ENCODE assay signal across 29 mouse cellular contexts in the genomic region with DNA sequence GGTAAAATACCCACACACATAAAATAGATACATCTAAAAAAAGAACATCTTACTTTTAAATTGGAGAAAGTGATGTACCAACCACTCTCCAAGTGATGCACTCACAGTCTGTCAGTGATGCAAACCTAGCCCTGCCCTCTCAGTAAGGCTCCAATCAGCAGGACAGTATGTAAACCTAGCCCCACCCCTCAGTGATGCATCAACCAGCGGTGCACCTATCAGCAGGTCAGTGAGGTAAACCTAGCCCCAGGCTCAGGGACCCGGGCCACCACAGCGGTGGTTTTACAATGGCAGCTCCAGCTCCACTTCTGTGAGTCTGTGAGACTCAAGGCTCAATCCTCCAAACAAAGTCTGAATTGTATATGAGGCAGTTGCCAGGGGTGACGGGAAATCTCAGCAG. TPM values are rescaled to one million over a fixed set of nuclear protein-coding genes. Genes with fewer than 3 reads are reported as not detected.
DNase-seq lines count a peak whose midpoint lies in the region; ATAC-seq and TF ChIP-seq lines count a peak whose summit lies in the region.
"Had no signal": no experiment of that assay in that cellular context is flagged by ENCODE, and none has a peak within 500 bp of the region (broad histone marks: within the 10 kb centered on the region; RNA-seq: fewer than 3 reads in every experiment).

No protein-coding gene starts in this region.

- H3K27me3 ChIP-seq in kidney, postnatal 0 days (ENCODE audit: insufficient read depth, low read length) = no peaks in the 10 kb centered on the region
- no peaks in the 10 kb centered on the region for H3K27me3 ChIP-seq in ES-Bruce4 (ENCODE audit: control insufficient read depth, insufficient read depth, low read length, poor library complexity, severe bottlenecking)
- H3K27me3 ChIP-seq in midbrain, embryonic 11.5 days (ENCODE audit: control insufficient read depth, insufficient read depth, low read length) = no peaks in the 10 kb centered on the region
- H3K27me3 ChIP-seq: CH12.LX; forebrain, embryonic 13.5 days; heart, embryonic 12.5 days; heart, embryonic 15.5 days; hindbrain, embryonic 13.5 days; Patski had no signal

- WGBS in kidney, postnatal 0 days = 72% methylated on average over 4 of the region's 4 CpGs
- WGBS in midbrain, embryonic 11.5 days = 69% methylated on average over 4 of the region's 4 CpGs

- H3K27ac ChIP-seq in kidney, postnatal 0 days = no peak overlapping the region
- H3K27ac ChIP-seq in ES-Bruce4 (ENCODE audit: insufficient read depth, low read length) (peak overlapping the region; percentile 46; the same call in 1 of the 2 replicates), ES-E14 (ENCODE audit: insufficient read depth, low read depth, low read length, poor library complexity, severe bottlenecking) (no peak overlapping the region)
- no peak overlapping the region for H3K27ac ChIP-seq in midbrain, embryonic 11.5 days (ENCODE audit: low read depth, low read length)
- H3K27ac ChIP-seq: forebrain, embryonic 10.5 days; forebrain, embryonic 13.5 days; heart, embryonic 15.5 days; hindbrain, embryonic 10.5 days; hindbrain, embryonic 13.5 days had no signal

- no peak for DNase-seq in kidney, postnatal 0 days (ENCODE audit: low spot score)
- DNase-seq in kidney, adult 11 months = no peak
- DNase-seq in ES-E14 (ENCODE audit: low read depth, low spot score) = peak; percentile 26
- DNase-seq in midbrain, embryonic 11.5 days (ENCODE audit: low spot score, missing footprints) = no peak
- DNase-seq: adrenal gland, adult 8-10 months; adrenal gland, postnatal 25 days; B cell, adult 2 months; cerebellum, adult 11-12 months; cerebellum, adult 9-10 months; cerebellum, postnatal 14 days; gastrocnemius, postnatal 10 days; gastrocnemius, postnatal 36 days; heart, postnatal 10 days; heart, postnatal 36 days had no signal

- peaks cover 62% of the 10 kb centered on the region for H3K36me3 ChIP-seq in kidney, postnatal 0 days (ENCODE audit: insufficient read depth, low read length)
- H3K36me3 ChIP-seq in ES-Bruce4 (ENCODE audit: control insufficient read depth, insufficient read depth, low read length, poor library complexity, severe bottlenecking) = peaks cover 16% of the 10 kb centered on the region
- H3K36me3 ChIP-seq in ES-E14 (ENCODE audit: control insufficient read depth, insufficient read depth, low read length, poor library complexity, severe bottlenecking) = peaks cover 35% of the 10 kb centered on the region
- H3K36me3 ChIP-seq in midbrain, embryonic 11.5 days (ENCODE audit: control insufficient read depth, insufficient read depth, low read length) = peaks cover 11% of the 10 kb centered on the region

- TF ChIP-seq CTCF in kidney, postnatal 0 days (IDR thresholded peaks at IDR 0.05; ENCODE audit: low read depth) = no peak
- TF ChIP-seq CTCF in ES-Bruce4 (IDR thresholded peaks at IDR 0.05; ENCODE audit: low read depth, low read length) = no peak

- no peak overlapping the region for H3K4me2 ChIP-seq in kidney, postnatal 0 days (ENCODE audit: low read length)
- no peak overlapping the region for H3K4me2 ChIP-seq in midbrain, embryonic 11.5 days
- H3K4me2 ChIP-seq: forebrain, embryonic 13.5 days; heart, embryonic 12.5 days; heart, embryonic 15.5 days; hindbrain, embryonic 13.5 days had no signal

- no peaks in the 10 kb centered on the region for H3K4me1 ChIP-seq in kidney, postnatal 0 days (replicated peaks; ENCODE audit: insufficient read depth, low read length)
- no peaks in the 10 kb centered on the region for H3K4me1 ChIP-seq in ES-Bruce4 (ENCODE audit: control insufficient read depth, insufficient read depth, low read length)
- no peaks in the 10 kb centered on the region for H3K4me1 ChIP-seq in ES-E14 (ENCODE audit: control insufficient read depth in 2 of 2, insufficient read depth in 2 of 2, low read length in 2 of 2, poor library complexity in 1 of 2)
- H3K4me1 ChIP-seq in midbrain, embryonic 11.5 days (ENCODE audit: control insufficient read depth, insufficient read depth, low read length) = no peaks in the 10 kb centered on the region
- H3K4me1 ChIP-seq: forebrain, embryonic 10.5 days; forebrain, embryonic 13.5 days; heart, embryonic 12.5 days; heart, embryonic 15.5 days; hindbrain, embryonic 10.5 days; hindbrain, embryonic 13.5 days had no signal

- H3K4me3 ChIP-seq in kidney, postnatal 0 days (replicated peaks; ENCODE audit: low read depth, low read length) = no peak overlapping the region
- H3K4me3 ChIP-seq in ES-Bruce4 (ENCODE audit: low read depth, low read length) (no peak overlapping the region), ES-E14 (ENCODE audit: insufficient read depth in 1 of 2, low read depth in 1 of 2, low read length in 2 of 2, poor library complexity in 1 of 2, severe bottlenecking in 1 of 2) (no peak overlapping the region)
- H3K4me3 ChIP-seq in midbrain, embryonic 11.5 days (ENCODE audit: low read depth, low read length) = no peak overlapping the region
- H3K4me3 ChIP-seq: forebrain, embryonic 10.5 days; forebrain, embryonic 13.5 days; heart, embryonic 12.5 days; heart, embryonic 15.5 days; hindbrain, embryonic 10.5 days; hindbrain, embryonic 13.5 days had no signal

- 0 out of 2 replicates have a peak, but pooled peaks have one; percentile 40 for ATAC-seq in kidney, postnatal 0 days (replicated peaks; ENCODE audit: low FRiP score, low read depth)
- ATAC-seq in megakaryocyte-erythroid progenitor cell, adult 5-6 weeks (replicated peaks; ENCODE audit: low FRiP score, low TSS enrichment, poor library complexity, severe bottlenecking) = peak; percentile 73
- no peak for ATAC-seq in megakaryocyte progenitor cell, adult 5-6 weeks (replicated peaks; ENCODE audit: poor library complexity)
- no peak for ATAC-seq in midbrain, embryonic 11.5 days (ENCODE audit: low FRiP score)
- ATAC-seq: activated CD4-positive, CD25-positive, alpha-beta regulatory T cell, adult 4 months; forebrain, embryonic 13.5 days; forebrain, embryonic 16.5 days; hindbrain, embryonic 16.5 days; Patski had no signal

- TF ChIP-seq EP300 in ES-Bruce4 (IDR thresholded peaks at IDR 0.05; ENCODE audit: insufficient read depth, low read depth, low read length) = no peak

- H3K9ac ChIP-seq in kidney, postnatal 0 days (ENCODE audit: low read depth, low read length) = no peak overlapping the region
- no peak overlapping the region for H3K9ac ChIP-seq in ES-Bruce4 (ENCODE audit: low read depth, poor library complexity, severe bottlenecking)
- no peak overlapping the region for H3K9ac ChIP-seq in ES-E14 (ENCODE audit: insufficient read depth, low read depth, low read length, poor library complexity, severe bottlenecking)
- no peak overlapping the region for H3K9ac ChIP-seq in midbrain, embryonic 11.5 days (ENCODE audit: low read length)
- H3K9ac ChIP-seq: forebrain, embryonic 13.5 days; heart, embryonic 12.5 days; heart, embryonic 15.5 days; hindbrain, embryonic 13.5 days had no signal

- no peak for TF ChIP-seq POLR2A in ES-Bruce4 (IDR thresholded peaks at IDR 0.05; ENCODE audit: insufficient read depth, low read length)

- in situ Hi-C loops in ES-E14 (cut with MboI; ENCODE audit: low sequenced_read_pairs in 2 of 2, unreplicated experiment in 2 of 2) = no loop called here

- no peaks in the 10 kb centered on the region for H3K9me3 ChIP-seq in kidney, postnatal 0 days (replicated peaks; ENCODE audit: low read length)
- H3K9me3 ChIP-seq in ES-Bruce4 (replicated peaks; ENCODE audit: control insufficient read depth, insufficient read depth, low read length, poor library complexity, severe bottlenecking) = no peaks in the 10 kb centered on the region
- no peaks in the 10 kb centered on the region for H3K9me3 ChIP-seq in ES-E14 (ENCODE audit: control insufficient read depth, insufficient read depth, low read depth, low read length)
- no peaks in the 10 kb centered on the region for H3K9me3 ChIP-seq in midbrain, embryonic 11.5 days (ENCODE audit: control insufficient read depth, low read length)
- H3K9me3 ChIP-seq: forebrain, embryonic 10.5 days; forebrain, embryonic 13.5 days; G1E; heart, embryonic 12.5 days; heart, embryonic 15.5 days; hindbrain, embryonic 10.5 days; hindbrain, embryonic 13.5 days had no signal

TF ChIP-seq in ES-E14, 5 proteins besides CTCF, POLR2A, EP300 and RAD21:
- TF ChIP-seq HCFC1 (IDR thresholded peaks at IDR 0.05; ENCODE audit: borderline replicate concordance, insufficient read depth, low read length) (no peak), CHD2 (IDR thresholded peaks at IDR 0.05; ENCODE audit: low read depth, low read length) (no peak), MAFK (IDR thresholded peaks at IDR 0.05; ENCODE audit: insufficient read depth, low read depth, low read length) (no peak), ZNF384 (IDR thresholded peaks at IDR 0.05; ENCODE audit: low read depth, low read length) (no peak), ZC3H11A (IDR thresholded peaks at IDR 0.05; ENCODE audit: borderline replicate concordance, low read depth, low read length) (no peak)
TF ChIP-seq in ES-E14: peak in this region for 0.

RNA-seq across cellular contexts. Expression of a gene that starts 13.2 kb away (rescaled TPM):
- polyA plus RNA-seq in kidney, postnatal 0 days (2015; fragmentation: Nextera tagmentation; extraction: Ambion mirVana) = 52.5 and 54.0 TPM in 2 replicates
- polyA plus RNA-seq in ES-Bruce4 (2011; ENCODE audit: insufficient read depth, insufficient read length, low read depth, missing spikeins) = 39.4 and 40.2 TPM in 2 replicates
- 18.2 and 24.6 TPM in 2 replicates for total RNA-seq in ES-E14 (2012; rRNA removed)
- 52.6 and 57.6 TPM in 2 replicates for total RNA-seq in megakaryocyte-erythroid progenitor cell, adult 5-6 weeks (2014; fragmentation: Nextera tagmentation)
- 60.9 and 74.7 TPM in 2 replicates for total RNA-seq in megakaryocyte-erythroid progenitor cell, adult 5-6 weeks (2017)
- total RNA-seq in megakaryocyte progenitor cell, adult 5-6 weeks (2015) = 43.6 and 48.4 TPM in 2 replicates
- total RNA-seq in megakaryocyte progenitor cell, adult 5-6 weeks (2017) = 64.4 and 73.5 TPM in 2 replicates
- polyA plus RNA-seq in midbrain, embryonic 11.5 days (2014; fragmentation: Nextera tagmentation; extraction: Ambion mirVana) = 54.1 and 55.9 TPM in 2 replicates

RNA-seq across cellular contexts. Expression of a gene that starts 13.3 kb away (rescaled TPM):
- polyA plus RNA-seq in kidney, postnatal 0 days (2015; fragmentation: Nextera tagmentation; extraction: Ambion mirVana) = 50.7 and 55.2 TPM in 2 replicates
- polyA plus RNA-seq in ES-Bruce4 (2011; ENCODE audit: insufficient read depth, insufficient read length, low read depth, missing spikeins) = 61.2 and 63.1 TPM in 2 replicates
- total RNA-seq in ES-E14 (2012; rRNA removed) = 34.5 and 35.4 TPM in 2 replicates
- 33.3 and 42.7 TPM in 2 replicates for total RNA-seq in megakaryocyte-erythroid progenitor cell, adult 5-6 weeks (2014; fragmentation: Nextera tagmentation)
- 24.8 and 30.4 TPM in 2 replicates for total RNA-seq in megakaryocyte-erythroid progenitor cell, adult 5-6 weeks (2017)
- total RNA-seq in megakaryocyte progenitor cell, adult 5-6 weeks (2015) = 20.1 and 22.1 TPM in 2 replicates
- 28.6 and 30.7 TPM in 2 replicates for total RNA-seq in megakaryocyte progenitor cell, adult 5-6 weeks (2017)
- polyA plus RNA-seq in midbrain, embryonic 11.5 days (2014; fragmentation: Nextera tagmentation; extraction: Ambion mirVana) = 60.1 and 64.1 TPM in 2 replicates

Comparison
In these comparisons a context has a peak if more than half of its experiments do, and no peak if none do; other contexts are left out.
1. ATAC-seq: peak in kidney, postnatal 0 days (single experiment) and megakaryocyte-erythroid progenitor cell, adult 5-6 weeks (single experiment); none in megakaryocyte progenitor cell, adult 5-6 weeks (single experiment) and midbrain, embryonic 11.5 days (single experiment).